Mouse (Mus musculus) kidney, embryonic 15.5 days (tissue): ENCODE data around the gene Arl6ip4. TPM values are rescaled to one million over a fixed set of nuclear protein-coding genes. Genes with fewer than 3 reads are reported as not detected.

Experiments used
- ATAC-seq: fragments of 200-750 bp; cut with Nextera tagmentation; replicated peaks from 2 replicates; pipeline ENCODE4 v1.8.0; 2017; ENCODE audit warnings: moderate TSS enrichment; ENCODE audit not compliant: low FRiP score
- H3K27ac ChIP-seq: fragments of 300-500 bp; sonication (generic); 2 replicates; pipeline ENCODE4 v1.5.1; 2015; ENCODE audit warnings: mild to moderate bottlenecking, inconsistent platforms
- H3K27me3 ChIP-seq: fragments of 300-500 bp; sonication (generic); 2 replicates; pipeline ENCODE4 v1.6.1; 2015; ENCODE audit warnings: inconsistent platforms
- H3K36me3 ChIP-seq: fragments of 300-500 bp; sonication (generic); 2 replicates; pipeline ENCODE4 v1.6.1; 2015; ENCODE audit warnings: inconsistent platforms
- H3K4me1 ChIP-seq: fragments of 300-500 bp; sonication (generic); 2 replicates; pipeline ENCODE4 v1.6.1; 2015; ENCODE audit warnings: inconsistent platforms
- H3K4me2 ChIP-seq: fragments of 300-500 bp; sonication (generic); 2 replicates; pipeline ENCODE4 v1.6.1; 2015; ENCODE audit warnings: moderate library complexity, mild to moderate bottlenecking, inconsistent platforms
- H3K4me3 ChIP-seq: fragments of 300-500 bp; sonication (generic); replicated peaks from 2 replicates; pipeline ENCODE4 v1.5.1; 2015; ENCODE audit warnings: mild to moderate bottlenecking, inconsistent platforms
- H3K9ac ChIP-seq: fragments of 300-500 bp; sonication (generic); 2 replicates; pipeline ENCODE4 v1.6.1; 2015; ENCODE audit warnings: mild to moderate bottlenecking, inconsistent platforms
- H3K9me3 ChIP-seq: fragments of 300-500 bp; sonication (generic); replicated peaks from 2 replicates; pipeline ENCODE4 v1.6.1; 2016; ENCODE audit warnings: inconsistent platforms
- WGBS: fragments of 180-500 bp; shearing (Covaris S2); methylation state at CpG from one replicate; pipeline ENCODE4 v1.1.7; 2015; ENCODE audit warnings: mixed read lengths; 5-methylcytosine and 5-hydroxymethylcytosine counted together
- polyA plus RNA-seq: library from polyadenylated mRNA; unstranded; fragments of >200 nt; fragmentation: Nextera tagmentation; extraction: Ambion mirVana; gene quantifications from 2 replicates; pipeline ENCODE4 v1.2.1, GENCODE M21; 2015

Arl6ip4 gene
- polyA plus RNA-seq, 1 experiment from 2014 or later = 108 TPM

DNA sequence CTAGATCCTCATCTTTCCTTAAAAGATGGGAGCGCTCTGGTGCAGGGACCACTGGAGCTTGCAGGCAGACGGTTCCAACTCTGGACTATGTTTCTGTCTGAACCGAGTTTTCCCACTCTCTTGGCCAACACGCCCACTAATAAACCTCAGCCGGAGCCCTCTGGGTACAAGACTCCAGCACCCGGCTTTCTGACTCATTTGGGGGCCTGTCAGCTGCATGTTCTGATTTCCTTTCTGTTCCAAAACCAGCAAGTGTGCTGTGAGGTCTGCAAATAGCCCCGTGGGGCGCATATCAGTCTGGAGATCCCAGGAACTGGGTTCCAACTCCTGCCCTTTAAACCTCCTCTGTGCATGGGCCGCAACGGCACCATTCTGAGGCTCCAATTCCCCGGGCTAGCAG, 47.6 kb downstream of the Arl6ip4 start:
- WGBS = 80% methylated on average over 11 of the region's 11 CpGs
- no peak for ATAC-seq
- Histone ChIP-seq H3K27me3 (no peaks in the 10 kb centered on the region), H3K9ac (no peak overlapping the region), H3K4me1 (peaks cover 62% of the 10 kb centered on the region), H3K27ac (no peak overlapping the region), H3K36me3 (no peaks in the 10 kb centered on the region), H3K9me3 (no peaks in the 10 kb centered on the region), H3K4me3 (no peak overlapping the region), H3K4me2 (no peak overlapping the region)

DNA sequence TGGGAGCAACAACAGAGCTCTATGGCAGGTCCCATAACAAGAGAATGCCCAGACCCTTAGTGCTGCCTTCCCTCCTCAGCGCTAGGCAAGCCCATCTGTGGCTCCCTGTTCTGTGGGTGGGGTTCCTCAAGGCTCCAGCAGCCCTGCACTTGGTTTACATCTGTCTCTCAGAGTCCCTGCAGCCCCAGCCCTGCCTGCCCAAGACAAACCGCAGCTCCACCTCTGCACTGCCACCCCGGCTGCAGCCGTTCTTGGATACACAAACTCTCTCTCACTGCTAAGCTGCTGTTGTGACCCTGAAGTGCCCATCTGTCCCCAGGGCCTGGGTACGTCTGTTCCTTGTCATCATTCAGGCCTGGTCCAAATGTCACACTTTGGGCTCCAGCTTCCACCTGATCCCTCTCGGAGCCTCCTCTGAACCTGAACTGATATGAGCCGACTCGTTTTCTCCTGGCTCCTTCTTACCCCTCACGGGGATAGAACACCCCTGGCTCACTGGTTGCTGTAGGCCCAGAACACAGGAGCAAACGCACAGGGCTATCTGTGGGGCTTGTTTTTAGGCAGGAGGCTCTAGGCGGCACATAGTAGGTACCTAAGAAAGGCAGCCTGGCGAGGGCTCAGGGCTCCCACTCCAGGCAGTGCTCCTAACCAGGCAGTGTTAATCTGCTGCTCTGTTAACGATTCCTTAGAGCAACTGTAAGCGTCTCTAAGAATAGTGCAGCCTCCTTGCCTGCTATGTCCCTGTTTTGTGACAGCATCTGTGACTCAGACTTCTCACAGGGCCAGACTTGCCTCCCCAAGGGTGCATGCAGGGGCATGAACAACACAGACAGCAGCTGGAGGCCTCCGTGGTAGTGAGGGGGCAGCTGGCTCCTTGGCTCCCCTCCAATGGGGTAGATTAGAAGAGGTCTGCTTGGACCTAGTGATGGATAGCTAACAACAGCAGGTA, 50.0 kb downstream of the Arl6ip4 start:
- Histone ChIP-seq H3K4me1 (peaks cover 62% of the 10 kb centered on the region), H3K4me3 (no peak overlapping the region), H3K36me3 (no peaks in the 10 kb centered on the region), H3K4me2 (no peak overlapping the region), H3K9ac (no peak overlapping the region), H3K9me3 (no peaks in the 10 kb centered on the region), H3K27me3 (no peaks in the 10 kb centered on the region), H3K27ac (no peak overlapping the region)
- WGBS = 45% methylated on average over 15 of the region's 15 CpGs
- ATAC-seq = no peak; the same call in 1 of the 2 replicates

DNA sequence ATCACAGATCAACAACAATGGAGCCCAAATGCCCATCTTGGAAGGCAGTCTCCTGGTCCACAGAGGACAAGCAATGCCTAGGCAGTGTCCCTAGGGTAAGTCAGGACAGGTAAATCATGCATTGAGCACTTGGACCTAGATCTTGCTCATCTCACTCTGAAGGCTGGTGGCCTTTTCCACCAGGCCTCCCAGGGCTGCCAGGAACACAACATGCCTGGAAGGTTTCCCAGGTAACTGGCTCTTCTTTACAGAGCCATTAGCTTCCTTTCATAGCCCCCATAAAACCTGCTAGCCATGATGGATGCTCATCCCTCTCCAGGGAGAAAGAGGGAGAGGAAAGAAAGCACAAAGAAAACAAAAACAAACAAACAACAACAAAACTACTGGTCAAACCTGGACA, 50.9 kb downstream of the Arl6ip4 start:
- no peak for ATAC-seq
- no peak overlapping the region for H3K4me2 ChIP-seq
- H3K9ac ChIP-seq = no peak overlapping the region
- H3K9me3 ChIP-seq = no peaks in the 10 kb centered on the region
- H3K4me1 ChIP-seq = peaks cover 62% of the 10 kb centered on the region
- no peak overlapping the region for H3K4me3 ChIP-seq
- H3K27ac ChIP-seq = no peak overlapping the region
- no peaks in the 10 kb centered on the region for H3K36me3 ChIP-seq
- no peaks in the 10 kb centered on the region for H3K27me3 ChIP-seq

DNA sequence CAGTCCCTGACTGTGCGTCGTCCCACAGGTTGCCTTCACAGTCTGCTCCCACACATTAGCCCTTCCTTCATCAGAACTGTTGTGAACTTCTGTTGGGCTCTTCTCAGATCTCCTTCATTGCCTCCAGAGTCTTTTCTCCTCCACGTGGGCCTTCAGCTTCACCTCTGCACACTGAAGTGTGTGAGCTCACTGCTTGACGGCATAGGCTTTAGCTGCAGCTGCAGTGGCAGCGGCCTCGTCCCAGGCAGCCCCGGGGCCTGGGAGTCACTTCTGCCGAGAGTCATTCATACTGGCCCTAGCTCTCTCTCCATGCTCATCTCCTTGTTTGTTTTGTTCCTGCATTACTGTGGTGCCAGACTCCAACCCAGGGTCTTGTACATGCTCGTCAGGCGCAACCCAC, 51.7 kb downstream of the Arl6ip4 start:
- Histone ChIP-seq H3K4me3 (no peak overlapping the region), H3K36me3 (no peaks in the 10 kb centered on the region), H3K27ac (no peak overlapping the region), H3K4me2 (no peak overlapping the region), H3K27me3 (no peaks in the 10 kb centered on the region), H3K4me1 (peaks cover 63% of the 10 kb centered on the region), H3K9me3 (no peaks in the 10 kb centered on the region), H3K9ac (no peak overlapping the region)
- WGBS = 48% methylated on average over 10 of the region's 10 CpGs
- ATAC-seq = no peak

Other genes with a start within 250 kb of the Arl6ip4 start
- 2.0 TPM in 2 replicates for gene Hcar1, start 236.1 kb upstream of the Arl6ip4 start, polyA plus RNA-seq
- 145 and 164 TPM in 2 replicates for gene Denr, start 208.9 kb upstream of the Arl6ip4 start, polyA plus RNA-seq
- 1.7 and 2.9 TPM in 2 replicates for gene Gm43518, start 188.7 kb upstream of the Arl6ip4 start, polyA plus RNA-seq
- gene Ccdc62, start 185.4 kb upstream of the Arl6ip4 start, polyA plus RNA-seq = 6.0 and 6.9 TPM in 2 replicates
- 18.2 and 20.0 TPM in 2 replicates for gene Hip1r, start 142.5 kb upstream of the Arl6ip4 start, polyA plus RNA-seq
- 33.8 and 35.3 TPM in 2 replicates for gene Vps37b, start 83.8 kb upstream of the Arl6ip4 start, polyA plus RNA-seq
- 1.5 and 1.7 TPM in 2 replicates for gene Abcb9, start 20.3 kb upstream of the Arl6ip4 start, polyA plus RNA-seq
- gene Ogfod2, start 3.8 kb upstream of the Arl6ip4 start, polyA plus RNA-seq = 22.5 and 24.7 TPM in 2 replicates
- gene Pitpnm2, start 133.7 kb downstream of the Arl6ip4 start, polyA plus RNA-seq = 3.5 and 3.6 TPM in 2 replicates
- gene Mphosph9, start 211.9 kb downstream of the Arl6ip4 start, polyA plus RNA-seq = 13.4 TPM in 2 replicates
- 20.0 and 21.7 TPM in 2 replicates for gene 2810006K23Rik, start 212.0 kb downstream of the Arl6ip4 start, polyA plus RNA-seq
- gene Cdk2ap1, start 247.0 kb downstream of the Arl6ip4 start, polyA plus RNA-seq = 39.0 and 44.9 TPM in 2 replicates